Mouse (Mus musculus) liver, embryonic 16.5 days (tissue): ENCODE data around the gene Angptl3. TPM values are rescaled to one million over a fixed set of nuclear protein-coding genes. Genes with fewer than 3 reads are reported as not detected.

Source experiments
- ATAC-seq: fragments of 200-750 bp; cut with Nextera tagmentation; 2 replicates; pipeline ENCODE4 v1.8.0; 2017; ENCODE audit warnings: low read depth, mild to moderate bottlenecking, moderate number of reproducible peaks, moderate library complexity
- H3K27ac ChIP-seq: fragments of 300-500 bp; sonication (generic); 2 replicates; pipeline ENCODE4 v1.5.1; 2014; ENCODE audit warnings: mild to moderate bottlenecking, low read length
- H3K27me3 ChIP-seq: fragments of 300-500 bp; sonication (generic); 2 replicates; pipeline ENCODE4 v1.6.1; 2014; ENCODE audit warnings: low read depth, low read length, mixed read lengths; ENCODE audit not compliant: control insufficient read depth, insufficient read depth
- H3K36me3 ChIP-seq: fragments of 300-500 bp; sonication (generic); 2 replicates; pipeline ENCODE4 v1.6.1; 2014; ENCODE audit warnings: mild to moderate bottlenecking; ENCODE audit not compliant: control insufficient read depth, insufficient read depth
- H3K4me1 ChIP-seq: fragments of 300-500 bp; sonication (generic); 2 replicates; pipeline ENCODE4 v1.6.1; 2014; ENCODE audit warnings: low read depth, low read length, mixed read lengths; ENCODE audit not compliant: control insufficient read depth
- H3K4me2 ChIP-seq: fragments of 300-500 bp; sonication (generic); 2 replicates; pipeline ENCODE4 v1.6.1; 2014; ENCODE audit warnings: low read depth, low read length, mixed read lengths
- H3K4me3 ChIP-seq: fragments of 300-500 bp; sonication (generic); 2 replicates; pipeline ENCODE4 v1.5.1; 2014; ENCODE audit warnings: low read depth, mild to moderate bottlenecking, low read length
- H3K9ac ChIP-seq: fragments of 300-500 bp; sonication (generic); 2 replicates; pipeline ENCODE4 v1.6.1; 2014; ENCODE audit warnings: low read depth, low read length
- H3K9me3 ChIP-seq: fragments of 300-500 bp; sonication (generic); replicated peaks from 2 replicates; pipeline ENCODE4 v1.6.1; 2016; ENCODE audit warnings: low read length; ENCODE audit not compliant: control insufficient read depth
- WGBS: fragments of 180-500 bp; shearing (Covaris S2); extraction: QIAGEN DNeasy Blood & Tissue Kit; methylation state at CpG from one replicate; pipeline ENCODE4 v1.1.7; 2014; ENCODE audit not compliant: insufficient replicate concordance; 5-methylcytosine and 5-hydroxymethylcytosine counted together
- polyA plus RNA-seq: library from polyadenylated mRNA; unstranded; fragments of >200 nt; fragmentation: Nextera tagmentation; extraction: Ambion mirVana; gene quantifications from 2 replicates; pipeline ENCODE4 v1.2.1, GENCODE M21; 2015

Gene Angptl3
- polyA plus RNA-seq, 1 experiment from 2014 or later, result 253 TPM

DNA sequence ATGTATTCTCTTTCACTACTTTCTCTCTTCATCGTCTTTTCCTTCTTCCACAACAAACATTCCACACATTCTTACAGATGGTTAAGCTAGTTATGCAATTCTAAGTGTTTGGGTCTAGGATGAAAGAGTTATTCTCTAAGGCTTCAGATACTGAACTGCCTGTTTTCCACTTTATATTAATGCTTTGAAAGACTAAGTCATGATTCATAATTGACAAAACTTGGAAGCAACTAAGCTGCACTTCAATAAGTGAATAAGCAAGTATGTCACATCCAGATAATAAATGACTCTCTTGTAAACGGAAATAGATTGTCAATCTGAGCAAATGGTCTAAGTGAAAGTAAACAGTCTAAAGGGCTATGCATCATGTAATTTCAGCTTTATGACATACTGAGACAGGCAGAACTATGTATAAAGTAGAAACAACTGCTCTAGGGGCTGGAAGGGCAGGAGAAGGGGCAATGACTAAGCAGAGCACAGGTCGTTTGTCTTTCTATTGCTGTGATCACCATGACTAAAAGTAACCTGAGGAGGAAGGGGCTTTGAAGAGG, 60.5 kb downstream of the Angptl3 start:
- H3K27ac ChIP-seq, result no peak overlapping the region
- 34% methylated on average over 3 of the region's 3 CpGs for WGBS
- H3K4me1 ChIP-seq, result peaks cover 4% of the 10 kb centered on the region
- no peaks in the 10 kb centered on the region for H3K9me3 ChIP-seq
- no peak for ATAC-seq
- no peak overlapping the region for H3K4me2 ChIP-seq
- H3K27me3 ChIP-seq, result no peaks in the 10 kb centered on the region
- no peaks in the 10 kb centered on the region for H3K36me3 ChIP-seq
- no peak overlapping the region for H3K4me3 ChIP-seq
- H3K9ac ChIP-seq, result no peak overlapping the region

DNA sequence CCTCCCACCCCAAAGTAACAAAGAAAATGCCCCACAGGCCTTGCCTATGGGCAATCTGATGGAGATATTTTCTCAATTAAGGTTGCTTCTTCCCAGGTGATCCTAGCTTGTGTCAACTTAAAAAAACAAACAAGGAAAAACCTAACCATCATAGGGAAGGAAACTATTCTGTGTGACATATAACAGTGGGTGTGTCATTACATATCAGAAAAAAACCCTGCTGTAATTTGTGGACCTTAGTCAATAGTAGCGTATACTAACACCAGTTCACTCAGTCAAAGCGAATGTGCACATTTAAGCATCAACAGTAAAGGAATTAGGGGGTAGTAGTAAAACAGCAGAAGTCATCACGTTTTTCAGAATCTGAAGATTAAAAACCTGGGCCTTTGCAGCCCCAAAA, 61.0 kb downstream of the Angptl3 start:
- peaks cover 4% of the 10 kb centered on the region for H3K4me1 ChIP-seq
- no peak for ATAC-seq
- no peak overlapping the region for H3K9ac ChIP-seq
- H3K4me3 ChIP-seq, result no peak overlapping the region
- 65% methylated on average over 3 of the region's 3 CpGs for WGBS
- H3K9me3 ChIP-seq, result no peaks in the 10 kb centered on the region
- no peaks in the 10 kb centered on the region for H3K36me3 ChIP-seq
- H3K27me3 ChIP-seq, result no peaks in the 10 kb centered on the region
- no peak overlapping the region for H3K27ac ChIP-seq
- no peak overlapping the region for H3K4me2 ChIP-seq

Other genes starting within 250 kb of the Angptl3 start
- 0.05 and 0.12 TPM in 2 replicates for gene Kank4, start 213.4 kb upstream of the Angptl3 start, polyA plus RNA-seq
- gene I0C0044D17Rik, start 207.1 kb upstream of the Angptl3 start, polyA plus RNA-seq, result not detected in 2 replicates
- gene Usp1, start 107.1 kb upstream of the Angptl3 start, polyA plus RNA-seq, result 41.1 and 41.7 TPM in 2 replicates
- gene Dock7, start 90.0 kb downstream of the Angptl3 start, polyA plus RNA-seq, result 8.0 and 9.6 TPM in 2 replicates
- gene Atg4c, start 163.0 kb downstream of the Angptl3 start, polyA plus RNA-seq, result 4.6 and 5.0 TPM in 2 replicates